Mouse (Mus musculus) cortical plate, adult 2 months (tissue): ENCODE data around the gene Sfxn3. TPM values are rescaled to one million over a fixed set of nuclear protein-coding genes. Genes with fewer than 3 reads are reported as not detected.

Source experiments
- H3K27ac ChIP-seq: fragments of 200-500 bp; 2 replicates; pipeline ENCODE4 v1.5.1; 2012; ENCODE audit warnings: low read length, control low read depth, inconsistent platforms; ENCODE audit not compliant: insufficient read depth
- H3K4me1 ChIP-seq: fragments of 200-500 bp; 2 replicates; pipeline ENCODE4 v1.6.1; 2011; ENCODE audit warnings: low read length; ENCODE audit not compliant: control insufficient read depth, insufficient read depth
- H3K4me3 ChIP-seq: fragments of 200-500 bp; 2 replicates; pipeline ENCODE4 v1.5.1; 2011; ENCODE audit warnings: mild to moderate bottlenecking, low read length, control low read depth; ENCODE audit not compliant: insufficient read depth
- CTCF ChIP-seq: fragments of 200-500 bp; IDR thresholded peaks from 2 replicates; pipeline ENCODE4 v1.5.1; 2011; ENCODE audit warnings: mild to moderate bottlenecking, control low read depth, low read length; ENCODE audit not compliant: insufficient read depth; ENCODE audit errors: extremely low read depth
- POLR2A ChIP-seq: fragments of 200-500 bp; IDR thresholded peaks from 2 replicates; pipeline ENCODE4 v1.6.1; 2011; ENCODE audit warnings: mild to moderate bottlenecking, low read length, control low read depth; ENCODE audit not compliant: insufficient read depth; ENCODE audit errors: extremely low read depth
- polyA plus RNA-seq: library from polyadenylated mRNA; depleted of rRNA; stranded (reverse); fragments of >200 nt; gene quantifications from 2 replicates; pipeline ENCODE4 v1.2.3, GENCODE M21; 2012

The Sfxn3 gene
- polyA plus RNA-seq, 1 experiment = 119 TPM

- H3K4me1 ChIP-seq = no peaks in the 10 kb centered on the region
- peak within 1 kb of the TSS; percentile 71 for H3K4me3 ChIP-seq
- TF ChIP-seq POLR2A = peak; percentile 93
- no peak for TF ChIP-seq CTCF
- peak within 1 kb of the TSS; percentile 91 for H3K27ac ChIP-seq
Observed at GRCm38 (mm10) chr19:45074580-45075322, 27.4 kb downstream of the Sfxn3 start, which contains the start of gene Kazald1. Gene Kazald1, plus strand, starts transcription at chr19:45075241.

GRCm38 (mm10) chr19:45075323-45076035, 28.2 kb downstream of the Sfxn3 start:
- no peaks in the 10 kb centered on the region for H3K4me1 ChIP-seq
- TF ChIP-seq CTCF = no peak
- no peak for TF ChIP-seq POLR2A
- peak overlapping the region; percentile 71 for H3K4me3 ChIP-seq
- no peak overlapping the region for H3K27ac ChIP-seq

- TF ChIP-seq POLR2A (no peak), CTCF (no peak)
Observed at GRCm38 (mm10) chr19:45076036-45076575, 28.8 kb downstream of the Sfxn3 start.

DNA sequence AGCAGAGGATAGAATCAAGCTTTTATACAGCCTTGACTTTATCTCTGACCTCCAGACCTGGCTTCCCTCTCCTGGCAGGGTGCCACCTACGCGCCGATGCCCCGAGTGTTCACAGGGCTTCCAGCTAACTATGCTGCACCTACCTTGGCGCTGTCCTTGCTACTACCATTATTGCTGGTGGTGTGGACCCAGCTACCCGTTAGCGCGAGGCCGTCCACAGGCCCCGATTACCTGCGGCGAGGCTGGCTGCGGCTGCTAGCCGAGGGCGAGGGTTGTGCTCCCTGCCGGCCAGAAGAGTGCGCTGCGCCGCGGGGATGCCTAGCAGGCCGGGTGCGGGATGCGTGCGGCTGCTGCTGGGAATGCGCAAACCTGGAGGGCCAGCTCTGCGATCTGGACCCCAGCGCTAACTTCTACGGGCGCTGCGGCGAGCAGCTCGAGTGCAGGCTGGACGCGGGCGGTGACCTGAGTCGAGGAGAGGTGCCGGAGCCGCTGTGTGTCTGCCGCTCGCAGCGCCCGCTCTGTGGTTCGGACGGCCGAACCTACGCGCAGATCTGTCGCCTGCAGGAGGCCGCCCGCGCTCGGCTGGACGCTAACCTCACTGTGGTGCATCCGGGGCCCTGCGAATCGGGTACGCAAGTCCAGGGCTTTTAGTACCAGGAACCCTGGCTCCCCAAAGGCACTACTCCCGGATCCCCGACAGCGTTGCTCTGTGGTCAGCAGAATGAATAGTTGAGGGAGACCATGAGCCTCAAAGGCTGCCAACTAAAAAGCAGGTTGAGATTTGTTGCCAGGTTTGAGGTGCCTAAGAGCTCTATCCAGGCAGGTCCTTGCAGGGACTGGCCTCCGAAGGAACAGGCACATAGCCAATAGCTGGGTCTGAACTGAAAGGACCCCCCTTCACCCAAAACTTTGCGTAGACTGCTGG, 29.5 kb downstream of the Sfxn3 start:
- peak overlapping the region; percentile 43 for H3K4me3 ChIP-seq
- no peak overlapping the region for H3K27ac ChIP-seq
- TF ChIP-seq POLR2A (no peak), CTCF (peak; percentile 17; the same call in 1 of the 2 replicates)
- no peaks in the 10 kb centered on the region for H3K4me1 ChIP-seq

More at GRCm38 (mm10) chr19:45076036-45076575, 28.8 kb downstream of the Sfxn3 start:
- H3K27ac ChIP-seq = no peak overlapping the region
- H3K4me3 ChIP-seq = peak overlapping the region; percentile 71
- H3K4me1 ChIP-seq = no peaks in the 10 kb centered on the region

- TF ChIP-seq POLR2A = no peak
- TF ChIP-seq CTCF = no peak
Observed at GRCm38 (mm10) chr19:45077742-45078645, 30.7 kb downstream of the Sfxn3 start.

DNA sequence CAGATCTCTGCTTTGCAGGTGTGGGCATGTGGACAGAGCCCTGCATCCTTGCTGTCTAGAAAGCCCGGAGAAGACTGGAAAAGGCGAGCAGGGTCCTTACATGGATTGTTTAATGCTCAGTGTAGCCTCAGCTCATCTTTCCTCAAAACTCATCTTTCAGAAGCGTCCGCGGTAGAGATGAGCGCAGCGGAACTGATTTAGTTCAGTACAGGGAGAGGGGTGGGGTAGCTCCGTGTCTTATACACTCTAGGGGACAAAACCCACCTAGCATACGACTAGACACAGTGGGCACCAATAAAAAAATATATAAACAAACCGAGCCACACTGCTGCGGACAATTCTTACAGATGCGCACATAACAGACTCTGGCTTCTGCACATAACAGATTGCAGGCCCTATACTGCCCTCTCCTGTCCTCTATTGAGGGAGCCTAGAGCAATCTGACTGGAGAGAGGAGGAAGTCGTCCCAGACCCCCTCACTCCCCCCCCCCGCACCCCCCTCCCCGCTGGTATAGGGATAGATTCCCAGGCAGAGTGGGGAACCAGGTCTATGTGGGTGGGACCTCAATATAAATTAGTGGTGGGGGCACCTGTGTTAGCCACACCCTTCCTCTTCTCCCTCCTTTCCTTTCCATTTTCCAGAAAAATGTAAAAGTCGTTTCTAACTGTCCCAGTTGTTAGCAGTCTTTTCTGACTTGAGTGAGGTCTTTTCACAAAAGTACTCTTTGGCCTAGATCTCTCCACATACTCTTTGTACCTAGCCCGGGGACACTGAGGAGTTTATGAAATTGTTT, 31.9 kb downstream of the Sfxn3 start:
- H3K27ac ChIP-seq = no peak overlapping the region
- TF ChIP-seq CTCF (peak; percentile 24; the same call in 1 of the 2 replicates), POLR2A (no peak)
- no peaks in the 10 kb centered on the region for H3K4me1 ChIP-seq
- H3K4me3 ChIP-seq = no peak overlapping the region; the same call in 1 of the 2 replicates

More at GRCm38 (mm10) chr19:45077742-45078645, 30.7 kb downstream of the Sfxn3 start:
- H3K4me3 ChIP-seq = no peak overlapping the region
- no peak overlapping the region for H3K27ac ChIP-seq
- H3K4me1 ChIP-seq = no peaks in the 10 kb centered on the region

GRCm38 (mm10) chr19:45079769-45080515, 32.6 kb downstream of the Sfxn3 start:
- Histone ChIP-seq H3K27ac (no peak overlapping the region), H3K4me1 (no peaks in the 10 kb centered on the region), H3K4me3 (peak overlapping the region; percentile 30; the same call in 1 of the 2 replicates)
- TF ChIP-seq CTCF = no peak
